Mouse (Mus musculus) heart, embryonic 14.5 days (tissue): Measurements from ENCODE around the gene Pyroxd2. TPM values are rescaled to one million over a fixed set of nuclear protein-coding genes. Genes with fewer than 3 reads are reported as not detected.
A peak's percentile ranks its signal among the peaks of the same experiment; 100 is the strongest.

Experiments
- ATAC-seq: fragments of 200-750 bp; cut with Nextera tagmentation; 2 replicates; pipeline ENCODE4 v1.8.0; 2017; ENCODE audit warnings: low read depth, moderate TSS enrichment; ENCODE audit not compliant: insufficient number of reproducible peaks, insufficient read depth, low FRiP score
- H3K27ac ChIP-seq, 2 experiments: fragments of 200-500 bp in 1 of 2; fragments of 300-500 bp in 1 of 2; sonication (generic) in 1 of 2; replicated peaks in 1 of 2; 2 replicates each; pipeline ENCODE4 v1.5.1; 2012 to 2014; ENCODE audit warnings: low read depth in 2 of 2, low read length in 2 of 2, control low read depth in 1 of 2, mild to moderate bottlenecking in 1 of 2, mixed read lengths in 1 of 2; ENCODE audit not compliant: control insufficient read depth in 1 of 2, insufficient read depth in 1 of 2
- H3K27me3 ChIP-seq: fragments of 300-500 bp; sonication (generic); 2 replicates; pipeline ENCODE4 v1.6.1; 2014; ENCODE audit warnings: mild to moderate bottlenecking, low read length, control low read depth; ENCODE audit not compliant: control insufficient read depth, insufficient read depth
- H3K36me3 ChIP-seq: fragments of 300-500 bp; sonication (generic); 2 replicates; pipeline ENCODE4 v1.6.1; 2014; ENCODE audit warnings: mild to moderate bottlenecking, control low read depth, low read length, mixed read lengths; ENCODE audit not compliant: control insufficient read depth, insufficient read depth
- H3K4me1 ChIP-seq, 2 experiments: fragments of 200-500 bp in 1 of 2; fragments of 300-500 bp in 1 of 2; sonication (generic) in 1 of 2; 2 replicates each; pipeline ENCODE4 v1.6.1; 2012 to 2014; ENCODE audit warnings: low read length in 2 of 2, control low read depth in 1 of 2, mixed read lengths in 1 of 2; ENCODE audit not compliant: control insufficient read depth in 2 of 2, insufficient read depth in 2 of 2
- H3K4me2 ChIP-seq: fragments of 300-500 bp; sonication (generic); 2 replicates; pipeline ENCODE4 v1.6.1; 2014; ENCODE audit warnings: mild to moderate bottlenecking, low read length
- H3K4me3 ChIP-seq, 2 experiments: fragments of 200-500 bp in 1 of 2; fragments of 300-500 bp in 1 of 2; sonication (generic) in 1 of 2; 2 replicates each; pipeline ENCODE4 v1.5.1; 2012 to 2014; ENCODE audit warnings: low read length in 2 of 2, mild to moderate bottlenecking in 2 of 2, control low read depth in 1 of 2, low read depth in 1 of 2, moderate library complexity in 1 of 2; ENCODE audit not compliant: control insufficient read depth in 1 of 2, insufficient read depth in 1 of 2
- H3K9ac ChIP-seq: fragments of 300-500 bp; sonication (generic); 2 replicates; pipeline ENCODE4 v1.6.1; 2014; ENCODE audit warnings: mild to moderate bottlenecking, low read length
- H3K9me3 ChIP-seq: fragments of 300-500 bp; sonication (generic); 2 replicates; pipeline ENCODE4 v1.6.1; 2016; ENCODE audit warnings: low read length, control low read depth; ENCODE audit not compliant: control insufficient read depth
- WGBS: fragments of 180-500 bp; shearing (Covaris S2); extraction: QIAGEN DNeasy Blood & Tissue Kit; methylation state at CpG from one replicate; pipeline ENCODE4 v1.1.7; 2014; 5-methylcytosine and 5-hydroxymethylcytosine counted together
- polyA plus RNA-seq: library from polyadenylated mRNA; unstranded; fragments of >200 nt; fragmentation: Nextera tagmentation; extraction: Ambion mirVana; gene quantifications from 2 replicates; pipeline ENCODE4 v1.2.1, GENCODE M21; 2014

Gene Pyroxd2
- polyA plus RNA-seq, 1 experiment from 2014 or later = 4.7 TPM

GRCm38 (mm10) chr19:42734982-42735381, 17.6 kb downstream of the Pyroxd2 start:
- ATAC-seq = no peak
- Histone ChIP-seq H3K4me2 (no peak overlapping the region), H3K27me3 (no peaks in the 10 kb centered on the region), H3K27ac (no peak overlapping the region), H3K36me3 (no peaks in the 10 kb centered on the region), H3K4me3 (no peak overlapping the region), H3K9ac (no peak overlapping the region), H3K4me1 (no peaks in the 10 kb centered on the region; a peak in 1 of 4 replicates), H3K9me3 (no peaks in the 10 kb centered on the region)
- WGBS = 71% methylated on average over 5 of the region's 5 CpGs

- H3K9me3 ChIP-seq = no peaks in the 10 kb centered on the region
- H3K4me3 ChIP-seq = no peak overlapping the region
- H3K36me3 ChIP-seq = no peaks in the 10 kb centered on the region
- 90% methylated on average over 4 of the region's 4 CpGs for whole genome bisulfite sequencing
- H3K9ac ChIP-seq = no peak overlapping the region
- H3K27me3 ChIP-seq = no peaks in the 10 kb centered on the region
- ATAC-seq = no peak
- no peak overlapping the region for H3K27ac ChIP-seq
- 0 out of 4 replicates have a peak, but pooled peaks cover 0 to 2% of the 10 kb centered on the region in 2 experiments for H3K4me1 ChIP-seq
- no peak overlapping the region for H3K4me2 ChIP-seq
Observed at GRCm38 (mm10) chr19:42727424-42727823, 25.2 kb downstream of the Pyroxd2 start.

GRCm38 (mm10) chr19:42726766-42727165, 25.8 kb downstream of the Pyroxd2 start:
- Histone ChIP-seq H3K4me3 (no peak overlapping the region), H3K9me3 (no peaks in the 10 kb centered on the region), H3K36me3 (no peaks in the 10 kb centered on the region), H3K27me3 (no peaks in the 10 kb centered on the region), H3K4me1 (0 out of 4 replicates have a peak, but pooled peaks cover 0 to 2% of the 10 kb centered on the region in 2 experiments), H3K4me2 (no peak overlapping the region), H3K27ac (no peak overlapping the region), H3K9ac (no peak overlapping the region)
- ATAC-seq = no peak
- 88% methylated on average over 10 of the region's 10 CpGs for WGBS

GRCm38 (mm10) chr19:42725973-42726350, 26.6 kb downstream of the Pyroxd2 start:
- Histone ChIP-seq H3K27me3 (no peaks in the 10 kb centered on the region), H3K9ac (no peak overlapping the region), H3K9me3 (no peaks in the 10 kb centered on the region), H3K4me2 (no peak overlapping the region), H3K4me1 (0 out of 4 replicates have a peak, but pooled peaks cover 0 to 2% of the 10 kb centered on the region in 2 experiments), H3K27ac (no peak overlapping the region), H3K36me3 (no peaks in the 10 kb centered on the region), H3K4me3 (no peak overlapping the region)
- 89% methylated on average over 3 of the region's 3 CpGs for WGBS
- ATAC-seq = no peak

GRCm38 (mm10) chr19:42725056-42725972, 27.3 kb downstream of the Pyroxd2 start:
- 60% methylated on average over 16 of the region's 16 CpGs for WGBS
- peak; percentile 6; the same call in 1 of the 2 replicates for ATAC-seq

GRCm38 (mm10) chr19:42723302-42723701, 29.3 kb downstream of the Pyroxd2 start:
- H3K27ac ChIP-seq = no peak overlapping the region
- ATAC-seq = no peak
- no peaks in the 10 kb centered on the region for H3K9me3 ChIP-seq
- 64% methylated on average over 6 of the region's 6 CpGs for WGBS
- H3K36me3 ChIP-seq = no peaks in the 10 kb centered on the region
- H3K4me1 ChIP-seq = 0 out of 4 replicates have a peak, but pooled peaks cover 0 to 2% of the 10 kb centered on the region in 2 experiments
- no peak overlapping the region for H3K4me3 ChIP-seq
- no peak overlapping the region for H3K9ac ChIP-seq
- H3K4me2 ChIP-seq = no peak overlapping the region
- no peaks in the 10 kb centered on the region for H3K27me3 ChIP-seq

More at GRCm38 (mm10) chr19:42725056-42725972, 27.3 kb downstream of the Pyroxd2 start:
- H3K4me1 ChIP-seq = 0 out of 4 replicates have a peak, but pooled peaks cover 0 to 2% of the 10 kb centered on the region in 2 experiments
- H3K4me3 ChIP-seq = no peak overlapping the region
- no peak overlapping the region for H3K27ac ChIP-seq
- no peaks in the 10 kb centered on the region for H3K36me3 ChIP-seq
- H3K27me3 ChIP-seq = no peaks in the 10 kb centered on the region
- H3K9ac ChIP-seq = no peak overlapping the region
- H3K9me3 ChIP-seq = no peaks in the 10 kb centered on the region
- H3K4me2 ChIP-seq = no peak overlapping the region

- Histone ChIP-seq H3K36me3 (no peaks in the 10 kb centered on the region), H3K4me2 (no peak overlapping the region), H3K4me3 (no peak overlapping the region), H3K27ac (no peak overlapping the region), H3K9me3 (no peaks in the 10 kb centered on the region), H3K9ac (no peak overlapping the region), H3K4me1 (0 out of 4 replicates have a peak, but pooled peaks cover 0 to 2% of the 10 kb centered on the region in 2 experiments), H3K27me3 (no peaks in the 10 kb centered on the region)
- WGBS = 13% methylated on average over 2 of the region's 2 CpGs
- no peak for ATAC-seq
Observed at GRCm38 (mm10) chr19:42722500-42722899, 30.1 kb downstream of the Pyroxd2 start.
